Mouse (Mus musculus) ES-CJ7 (cell line): ENCODE data around the gene Drosha.
"Not testable (repeated sequence)": the region's sequence is repeated elsewhere in the genome, so short reads cannot be mapped to it uniquely, and the experiment has no call there.

Source experiments
- DNase-seq: peaks from one replicate; pipeline ENCODE4 v3.0.0; 2011; ENCODE audit warnings: low read depth, low spot score

Drosha gene

GRCm38 (mm10) chr15:12931481-12931880, 106.9 kb downstream of the Drosha start:
- DNase-seq = no peak

- DNase-seq = no peak
Measured at GRCm38 (mm10) chr15:12936217-12936732, 111.7 kb downstream of the Drosha start.

- not testable (repeated sequence) for DNase-seq
Measured at GRCm38 (mm10) chr15:12937326-12937725, 112.7 kb downstream of the Drosha start.

GRCm38 (mm10) chr15:12941106-12941505, 116.5 kb downstream of the Drosha start:
- DNase-seq = no peak

GRCm38 (mm10) chr15:12941651-12942180, 117.1 kb downstream of the Drosha start:
- DNase-seq = no peak

- no peak for DNase-seq
Measured at GRCm38 (mm10) chr15:12942424-12942823, 117.8 kb downstream of the Drosha start.

- no peak for DNase-seq
Measured at GRCm38 (mm10) chr15:12958051-12958450, 133.4 kb downstream of the Drosha start.

- DNase-seq = peak; percentile 94
Measured at GRCm38 (mm10) chr15:12962179-12962578, 137.6 kb downstream of the Drosha start.

- no peak for DNase-seq
Measured at GRCm38 (mm10) chr15:12965209-12965608, 140.6 kb downstream of the Drosha start.

GRCm38 (mm10) chr15:12968815-12969214, 144.2 kb downstream of the Drosha start:
- no peak for DNase-seq

- no peak for DNase-seq
Measured at GRCm38 (mm10) chr15:12972441-12972840, 147.8 kb downstream of the Drosha start.
